Mouse (Mus musculus) intestine, postnatal 0 days (tissue): ENCODE data around the gene Rab23. TPM values are rescaled to one million over a fixed set of nuclear protein-coding genes. Genes with fewer than 3 reads are reported as not detected.

Experiments
- ATAC-seq: fragments of 200-750 bp; cut with Nextera tagmentation; 2 replicates; pipeline ENCODE4 v1.8.0; 2017; ENCODE audit warnings: mild to moderate bottlenecking, moderate TSS enrichment, moderate library complexity
- H3K27ac ChIP-seq: fragments of 300-500 bp; sonication (generic); 2 replicates; pipeline ENCODE4 v1.5.1; 2014; ENCODE audit warnings: mild to moderate bottlenecking, low read depth, low read length, moderate library complexity
- H3K27me3 ChIP-seq: fragments of 300-500 bp; sonication (generic); replicated peaks from 2 replicates; pipeline ENCODE4 v1.6.1; 2014; ENCODE audit warnings: low read length, mixed read lengths; ENCODE audit not compliant: control insufficient read depth, insufficient read depth
- H3K36me3 ChIP-seq: fragments of 300-500 bp; sonication (generic); 2 replicates; pipeline ENCODE4 v1.6.1; 2014; ENCODE audit warnings: mild to moderate bottlenecking, moderate library complexity; ENCODE audit not compliant: control insufficient read depth, insufficient read depth
- H3K4me1 ChIP-seq: fragments of 300-500 bp; sonication (generic); replicated peaks from 2 replicates; pipeline ENCODE4 v1.6.1; 2014; ENCODE audit warnings: antibody characterized with exemption, low read length, mixed read lengths; ENCODE audit not compliant: control insufficient read depth, insufficient read depth
- H3K4me2 ChIP-seq: fragments of 300-500 bp; sonication (generic); replicated peaks from 2 replicates; pipeline ENCODE4 v1.6.1; 2014; ENCODE audit warnings: low read depth, mild to moderate bottlenecking, moderate library complexity
- H3K4me3 ChIP-seq: fragments of 300-500 bp; sonication (generic); 2 replicates; pipeline ENCODE4 v1.5.1; 2014; ENCODE audit warnings: low read depth, low read length
- H3K9ac ChIP-seq: fragments of 300-500 bp; sonication (generic); 2 replicates; pipeline ENCODE4 v1.6.1; 2014; ENCODE audit warnings: mild to moderate bottlenecking, low read depth, low read length
- H3K9me3 ChIP-seq: fragments of 300-500 bp; sonication (generic); 2 replicates; pipeline ENCODE4 v1.6.1; 2016; ENCODE audit warnings: mixed run types; ENCODE audit not compliant: control insufficient read depth
- CTCF ChIP-seq: sonication (generic); IDR thresholded peaks from 2 replicates; pipeline ENCODE4 v1.5.1; 2016; ENCODE audit warnings: low read depth, mild to moderate bottlenecking, control low read depth, antibody characterized with exemption, moderate library complexity
- WGBS: fragments of 180-500 bp; shearing (Covaris S2); extraction: QIAGEN DNeasy Blood & Tissue Kit; methylation state at CpG from one replicate; pipeline ENCODE4 v1.1.7; 2014; 5-methylcytosine and 5-hydroxymethylcytosine counted together
- polyA plus RNA-seq: library from polyadenylated mRNA; unstranded; fragments of >200 nt; fragmentation: Nextera tagmentation; extraction: Ambion mirVana; gene quantifications from 2 replicates; pipeline ENCODE4 v1.2.1, GENCODE M21; 2015

Rab23 gene
- polyA plus RNA-seq, 1 experiment from 2014 or later: 9.7 TPM

DNA sequence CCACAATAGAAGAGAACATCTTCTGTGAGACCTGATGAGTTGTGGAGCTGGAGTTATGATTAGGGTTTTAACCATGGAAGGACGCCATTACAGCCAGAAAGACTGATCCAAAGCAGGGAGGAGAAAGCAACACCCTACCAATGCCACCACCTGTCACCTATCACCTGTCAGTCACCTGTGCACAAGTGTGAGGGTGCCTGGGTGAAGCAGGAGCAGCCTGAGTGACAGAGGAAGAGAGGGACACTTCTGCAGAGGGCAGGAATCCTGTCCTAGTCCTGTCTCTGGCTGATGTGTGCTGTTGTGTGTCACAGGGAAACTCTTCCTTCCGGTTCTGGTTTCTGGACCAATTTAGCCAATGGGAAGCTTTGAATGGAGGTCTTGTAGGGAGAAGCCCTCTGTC is 23.7 kb upstream of the Rab23 start:
- TF ChIP-seq CTCF: no peak
- H3K27ac ChIP-seq: no peak overlapping the region
- WGBS: 92% methylated on average over 2 of the region's 2 CpGs
- no peak overlapping the region for H3K4me2 ChIP-seq
- no peak overlapping the region for H3K9ac ChIP-seq
- no peaks in the 10 kb centered on the region for H3K36me3 ChIP-seq
- no peak overlapping the region for H3K4me3 ChIP-seq
- ATAC-seq: no peak
- H3K4me1 ChIP-seq: no peaks in the 10 kb centered on the region
- H3K9me3 ChIP-seq: no peaks in the 10 kb centered on the region
- no peaks in the 10 kb centered on the region for H3K27me3 ChIP-seq

DNA sequence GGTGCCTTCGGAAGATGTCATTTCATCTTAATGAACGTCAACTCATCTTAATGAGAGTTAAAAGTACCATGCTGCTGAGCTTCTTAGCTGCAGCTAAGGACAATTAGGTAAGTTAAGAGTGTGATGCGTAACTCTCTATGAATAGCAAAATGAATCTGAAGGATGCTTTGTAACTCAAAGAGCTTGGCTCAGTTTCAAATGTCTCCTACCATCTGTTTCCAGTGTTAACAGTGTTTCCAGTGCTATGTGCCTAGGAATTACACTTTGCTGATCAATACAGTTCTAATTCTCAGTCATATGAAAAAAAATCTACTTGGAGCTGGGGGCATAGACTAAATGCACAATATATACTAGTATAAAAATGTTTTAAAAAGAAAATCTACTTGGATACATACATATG is 18.4 kb upstream of the Rab23 start:
- Histone ChIP-seq H3K9me3 (no peaks in the 10 kb centered on the region), H3K4me3 (no peak overlapping the region), H3K4me2 (no peak overlapping the region), H3K36me3 (no peaks in the 10 kb centered on the region), H3K4me1 (no peaks in the 10 kb centered on the region), H3K27ac (no peak overlapping the region), H3K27me3 (no peaks in the 10 kb centered on the region), H3K9ac (no peak overlapping the region)
- TF ChIP-seq CTCF: no peak
- ATAC-seq: no peak
- 83% methylated on average over 3 of the region's 3 CpGs for WGBS

DNA sequence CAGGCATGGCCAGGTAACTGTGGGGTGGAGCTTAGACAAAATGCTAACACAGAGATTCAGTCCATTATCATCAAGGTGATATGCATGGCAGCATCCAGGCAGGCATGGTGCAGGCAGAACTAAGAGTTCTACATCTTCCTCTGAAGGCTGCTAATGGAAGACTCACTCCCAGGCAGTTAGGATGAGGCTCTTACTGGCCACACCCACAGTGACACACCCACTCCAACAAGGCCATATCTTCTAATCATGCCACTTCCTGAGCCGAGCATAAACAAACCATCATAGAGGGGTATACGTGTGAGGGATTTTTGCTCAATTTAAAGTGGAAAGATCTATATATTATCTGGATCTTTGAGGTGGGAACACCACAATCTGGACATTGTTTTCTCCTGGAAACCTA is 10.1 kb upstream of the Rab23 start:
- Histone ChIP-seq H3K9me3 (no peaks in the 10 kb centered on the region), H3K27me3 (no peaks in the 10 kb centered on the region), H3K4me3 (no peak overlapping the region), H3K27ac (no peak overlapping the region), H3K4me2 (no peak overlapping the region), H3K36me3 (no peaks in the 10 kb centered on the region), H3K9ac (no peak overlapping the region), H3K4me1 (no peaks in the 10 kb centered on the region)
- no peak for TF ChIP-seq CTCF
- WGBS: 35% methylated on average over 2 of the region's 2 CpGs
- ATAC-seq: no peak

DNA sequence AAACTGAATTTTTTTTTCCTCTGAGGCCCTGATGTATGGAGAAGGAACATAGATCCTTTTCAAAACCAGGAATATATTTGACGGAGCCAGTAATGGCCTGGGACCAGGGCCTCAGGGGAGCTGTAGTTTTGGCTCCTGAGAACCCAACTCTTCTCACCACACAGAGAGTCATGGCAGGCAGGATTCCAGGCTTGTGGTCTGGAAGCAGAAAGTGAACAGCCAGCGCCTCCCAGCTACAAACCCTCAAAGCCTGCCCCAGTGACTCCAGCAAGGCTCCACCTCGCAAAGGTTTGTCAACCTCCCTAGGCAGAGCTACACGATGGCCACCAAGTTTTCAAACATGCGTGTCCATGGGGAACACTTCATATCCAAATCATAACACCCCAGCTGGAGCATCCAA is 7.7 kb upstream of the Rab23 start:
- Histone ChIP-seq H3K36me3 (no peaks in the 10 kb centered on the region), H3K27me3 (no peaks in the 10 kb centered on the region), H3K4me1 (no peaks in the 10 kb centered on the region), H3K4me3 (no peak overlapping the region), H3K9ac (no peak overlapping the region), H3K4me2 (no peak overlapping the region), H3K9me3 (no peaks in the 10 kb centered on the region), H3K27ac (no peak overlapping the region)
- WGBS: 89% methylated on average over 5 of the region's 5 CpGs
- TF ChIP-seq CTCF: no peak
- ATAC-seq: no peak

DNA sequence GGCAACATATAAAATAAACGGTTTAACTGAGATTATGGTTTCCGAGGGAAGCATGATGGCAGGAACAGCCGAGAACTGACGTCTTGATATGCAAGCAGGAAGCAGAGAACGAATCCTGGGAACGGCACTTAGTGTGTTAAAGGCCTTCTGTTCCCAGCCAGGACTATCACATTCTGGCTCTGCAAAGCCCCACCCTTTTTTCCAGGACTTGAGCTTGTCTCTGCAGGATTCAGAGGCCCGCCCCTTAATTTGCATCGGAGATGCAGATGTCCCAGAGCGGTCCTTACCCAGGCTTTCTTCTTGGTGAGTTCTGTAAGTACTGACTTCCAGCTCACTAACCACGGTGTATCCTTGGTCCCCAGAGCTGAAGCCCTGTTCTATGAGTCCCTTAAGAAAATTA is 4.9 kb upstream of the Rab23 start:
- peak; percentile 50; the same call in 1 of the 2 replicates for ATAC-seq
- Histone ChIP-seq H3K4me3 (no peak overlapping the region), H3K4me2 (no peak overlapping the region), H3K9ac (no peak overlapping the region), H3K27ac (no peak overlapping the region), H3K27me3 (no peaks in the 10 kb centered on the region), H3K4me1 (no peaks in the 10 kb centered on the region), H3K9me3 (no peaks in the 10 kb centered on the region), H3K36me3 (no peaks in the 10 kb centered on the region)
- TF ChIP-seq CTCF: no peak
- WGBS: 4% methylated on average over 10 of the region's 10 CpGs

DNA sequence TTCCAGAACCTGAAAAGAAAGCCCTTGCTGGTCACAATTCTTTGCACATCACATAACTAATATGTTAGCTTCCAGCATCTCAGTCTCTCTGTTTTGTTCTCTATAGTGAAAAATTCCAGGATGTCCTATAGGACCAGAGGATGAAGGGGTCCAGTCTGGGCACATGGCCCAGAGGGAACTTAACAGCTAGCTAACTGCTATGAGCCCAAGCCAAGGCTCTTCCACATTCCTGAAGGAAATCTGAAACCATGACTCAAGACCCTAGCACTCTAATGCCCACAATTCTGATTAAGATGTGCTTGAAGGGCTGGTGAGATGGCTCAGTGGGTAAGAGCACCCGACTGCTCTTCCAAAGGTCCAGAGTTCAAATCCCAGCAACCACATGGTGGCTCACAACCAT is 2.1 kb upstream of the Rab23 start:
- WGBS: 100% methylated on average over 1 of the region's 1 CpGs
- Histone ChIP-seq H3K36me3 (no peaks in the 10 kb centered on the region), H3K4me2 (no peak overlapping the region), H3K9ac (no peak overlapping the region), H3K27me3 (no peaks in the 10 kb centered on the region), H3K4me1 (0 out of 2 replicates have a peak, but pooled peaks cover 4% of the 10 kb centered on the region), H3K9me3 (no peaks in the 10 kb centered on the region), H3K4me3 (no peak overlapping the region), H3K27ac (no peak overlapping the region)
- no peak for ATAC-seq
- TF ChIP-seq CTCF: no peak

DNA sequence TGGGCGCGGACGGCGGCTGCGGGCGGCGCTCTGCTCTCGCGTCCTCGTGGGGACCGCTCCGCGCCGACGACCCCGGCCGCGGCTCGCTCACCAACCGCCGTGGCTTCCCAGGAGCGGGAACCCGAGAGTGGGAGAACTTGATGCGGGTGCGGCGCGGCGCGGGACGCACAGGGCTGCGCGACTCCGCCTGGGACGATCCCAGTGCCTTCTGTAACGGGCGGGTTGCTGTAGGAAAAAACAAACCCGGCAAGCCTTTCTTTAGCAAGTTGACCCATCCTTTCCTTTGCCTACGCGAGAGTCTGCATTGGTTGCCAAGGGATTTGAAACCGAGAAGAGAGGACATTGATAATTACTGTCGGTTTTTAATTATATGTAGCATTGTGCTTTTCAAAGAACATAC is 544 bp downstream of the Rab23 start:
- peak overlapping the region; percentile 74 for H3K9ac ChIP-seq
- under 1% methylated on average over 41 of the region's 41 CpGs for WGBS
- H3K4me3 ChIP-seq: peak overlapping the region; percentile 80
- H3K27me3 ChIP-seq: no peaks in the 10 kb centered on the region
- peak overlapping the region; percentile 96 for H3K4me2 ChIP-seq
- H3K9me3 ChIP-seq: no peaks in the 10 kb centered on the region
- H3K36me3 ChIP-seq: peaks cover 20% of the 10 kb centered on the region
- TF ChIP-seq CTCF: no peak
- peak; percentile 46 for ATAC-seq
- peak overlapping the region; percentile 70 for H3K27ac ChIP-seq
- H3K4me1 ChIP-seq: 0 out of 2 replicates have a peak, but pooled peaks cover 4% of the 10 kb centered on the region
